Mouse (Mus musculus) frontal cortex, postnatal 10 days (tissue): ENCODE data around the gene Snx8.
A peak's percentile ranks its signal among the peaks of the same experiment; 100 is the strongest.
"Not testable (repeated sequence)": the region's sequence is repeated elsewhere in the genome, so short reads cannot be mapped to it uniquely, and the experiment has no call there.

Source experiments
- DNase-seq, 2 experiments: peaks; one replicate each; pipeline ENCODE4 v3.0.0; 2022; ENCODE audit warnings: low spot score in 2 of 2, mixed read lengths in 1 of 2

Snx8 gene

GRCm38 (mm10) chr5:140384462-140384861, 4.6 kb downstream of the Snx8 start:
- no peak for DNase-seq

- DNase-seq: no peak
These were observed 5.5 kb downstream of the Snx8 start for GRCm38 (mm10) chr5:140383559-140383958.

- DNase-seq: no peak
These were observed 6.4 kb downstream of the Snx8 start for GRCm38 (mm10) chr5:140382688-140383087.

- DNase-seq: no peak
These were observed 7.9 kb downstream of the Snx8 start for GRCm38 (mm10) chr5:140381156-140381555.

- no peak for DNase-seq
These were observed 9.8 kb downstream of the Snx8 start for GRCm38 (mm10) chr5:140379299-140379698.

GRCm38 (mm10) chr5:140378121-140378853, 10.8 kb downstream of the Snx8 start:
- DNase-seq: no peak

- no peak for DNase-seq
These were observed 13.7 kb downstream of the Snx8 start for GRCm38 (mm10) chr5:140375249-140375829.

- DNase-seq: no peak
These were observed 14.8 kb downstream of the Snx8 start for GRCm38 (mm10) chr5:140374226-140374625.

- DNase-seq: no peak
These were observed 15.4 kb downstream of the Snx8 start for GRCm38 (mm10) chr5:140373711-140374110.

- peak in 1 of 2 experiments; percentile 28 for DNase-seq
These were observed 17.4 kb downstream of the Snx8 start for GRCm38 (mm10) chr5:140371671-140372070.

GRCm38 (mm10) chr5:140370446-140371254, 18.4 kb downstream of the Snx8 start:
- DNase-seq: no peak

- DNase-seq: no peak
These were observed 19.6 kb downstream of the Snx8 start for GRCm38 (mm10) chr5:140369466-140369865.

GRCm38 (mm10) chr5:140368926-140369325, 20.1 kb downstream of the Snx8 start:
- DNase-seq: no peak

- not testable (repeated sequence) for DNase-seq
These were observed 20.9 kb downstream of the Snx8 start for GRCm38 (mm10) chr5:140368126-140368525.

- no peak for DNase-seq
These were observed 24.6 kb downstream of the Snx8 start for GRCm38 (mm10) chr5:140364415-140364814.

GRCm38 (mm10) chr5:140359930-140360674, 29.0 kb downstream of the Snx8 start:
- DNase-seq: no peak

GRCm38 (mm10) chr5:140357466-140357865, 31.6 kb downstream of the Snx8 start:
- DNase-seq: no peak

- DNase-seq: no peak
These were observed 33.1 kb downstream of the Snx8 start for GRCm38 (mm10) chr5:140355934-140356333.

GRCm38 (mm10) chr5:140352352-140352751, 36.7 kb downstream of the Snx8 start:
- DNase-seq: no peak

GRCm38 (mm10) chr5:140350731-140351497, 38.1 kb downstream of the Snx8 start:
- no peak for DNase-seq

- DNase-seq: no peak
These were observed 39.2 kb downstream of the Snx8 start for GRCm38 (mm10) chr5:140349882-140350281.
